Mouse (Mus musculus) intestine, embryonic 14.5 days (tissue): ENCODE results near the gene Cacng6. TPM values are rescaled to one million over a fixed set of nuclear protein-coding genes. Genes with fewer than 3 reads are reported as not detected.
A peak's percentile ranks its signal among the peaks of the same experiment; 100 is the strongest.
"Not testable (repeated sequence)": the region's sequence is repeated elsewhere in the genome, so short reads cannot be mapped to it uniquely, and the experiment has no call there.

ENCODE experiments used
- ATAC-seq: fragments of 200-750 bp; cut with Nextera tagmentation; replicated peaks from 2 replicates; pipeline ENCODE4 v1.8.0; 2017; ENCODE audit warnings: low read depth, moderate number of reproducible peaks, moderate TSS enrichment, moderate library complexity; ENCODE audit not compliant: low FRiP score, low TSS enrichment
- DNase-seq: peaks from one replicate; pipeline ENCODE4 v3.0.0-alpha.2; 2018; ENCODE audit warnings: low spot score
- H3K27ac ChIP-seq: fragments of 300-500 bp; sonication (generic); 2 replicates; pipeline ENCODE4 v1.5.1; 2014; ENCODE audit warnings: low read depth, mild to moderate bottlenecking, control low read depth
- H3K27me3 ChIP-seq: fragments of 300-500 bp; sonication (generic); replicated peaks from 2 replicates; pipeline ENCODE4 v1.6.1; 2014; ENCODE audit warnings: low read length, control low read depth; ENCODE audit not compliant: control insufficient read depth, insufficient read depth
- H3K36me3 ChIP-seq: fragments of 300-500 bp; sonication (generic); 2 replicates; pipeline ENCODE4 v1.6.1; 2014; ENCODE audit warnings: low read length, control low read depth; ENCODE audit not compliant: control insufficient read depth, insufficient read depth
- H3K4me1 ChIP-seq: fragments of 300-500 bp; sonication (generic); replicated peaks from 2 replicates; pipeline ENCODE4 v1.6.1; 2014; ENCODE audit warnings: low read length, control low read depth, mixed read lengths; ENCODE audit not compliant: control insufficient read depth, insufficient read depth
- H3K4me2 ChIP-seq: fragments of 300-500 bp; sonication (generic); 2 replicates; pipeline ENCODE4 v1.6.1; 2014; ENCODE audit warnings: low read length
- H3K4me3 ChIP-seq: fragments of 300-500 bp; sonication (generic); 2 replicates; pipeline ENCODE4 v1.5.1; 2014; ENCODE audit warnings: low read depth, low read length, control low read depth, mixed read lengths
- H3K9ac ChIP-seq: fragments of 300-500 bp; sonication (generic); 2 replicates; pipeline ENCODE4 v1.6.1; 2014; ENCODE audit warnings: mild to moderate bottlenecking, low read length
- H3K9me3 ChIP-seq: fragments of 300-500 bp; sonication (generic); 2 replicates; pipeline ENCODE4 v1.6.1; 2016; ENCODE audit warnings: low read length, control low read depth; ENCODE audit not compliant: control insufficient read depth
- WGBS: fragments of 180-500 bp; shearing (Covaris S2); extraction: QIAGEN DNeasy Blood & Tissue Kit; methylation state at CpG from one replicate; pipeline ENCODE4 v1.1.7; 2014; 5-methylcytosine and 5-hydroxymethylcytosine counted together
- polyA plus RNA-seq: library from polyadenylated mRNA; unstranded; fragments of >200 nt; fragmentation: Nextera tagmentation; extraction: Ambion mirVana; gene quantifications from 2 replicates; pipeline ENCODE4 v1.2.1, GENCODE M21; 2014

The Cacng6 gene
- polyA plus RNA-seq, 1 experiment from 2014 or later = not detected

DNA sequence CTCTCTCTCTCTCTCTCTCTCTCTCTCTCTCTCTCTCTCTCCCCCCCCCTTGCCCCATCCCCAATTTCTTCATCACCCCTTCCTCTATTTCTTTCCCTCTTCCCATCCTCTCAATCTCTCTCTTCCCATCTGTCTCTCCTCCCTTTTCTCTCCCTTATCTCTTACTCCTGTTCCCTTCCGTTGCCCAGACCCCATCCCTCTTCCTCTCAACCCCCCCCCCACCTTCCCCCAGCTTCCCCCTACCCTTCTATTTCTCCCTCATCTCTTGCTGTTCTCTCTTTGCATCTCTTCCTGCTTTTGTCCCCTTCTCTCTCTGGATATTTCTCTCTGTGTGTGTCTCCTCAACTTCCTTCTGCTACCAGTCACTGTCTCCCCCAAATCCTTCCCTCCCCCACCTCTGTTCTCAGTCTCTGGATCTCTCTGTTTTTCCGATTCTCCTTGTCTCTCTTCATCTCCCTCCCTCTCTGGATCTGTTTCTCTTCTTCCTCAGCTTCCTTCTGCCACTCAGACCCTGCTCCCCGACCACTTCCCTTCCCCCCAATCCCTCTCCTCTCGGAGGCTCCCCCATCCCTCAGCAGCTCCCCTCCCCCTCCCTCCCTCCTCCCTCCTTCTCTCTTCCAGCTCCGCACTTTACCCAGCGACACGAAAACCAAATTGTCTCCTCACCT lies 33.4 kb upstream of the Cacng6 start, which contains the start of gene Cacng8:
Cacng8 (plus strand) TSS at position 271 of the 668 bp plus-strand sequence.
- H3K36me3 ChIP-seq = no peaks in the 10 kb centered on the region
- H3K4me2 ChIP-seq = peak within 1 kb of the TSS; percentile 50
- DNase-seq = no peak
- peaks cover 6% of the 10 kb centered on the region; the same call in 1 of the 2 replicates for H3K4me1 ChIP-seq
- H3K4me3 ChIP-seq = peak within 1 kb of the TSS; percentile 21
- WGBS = 0% methylated on average over 7 of the region's 7 CpGs
- no peak within 1 kb of the TSS for H3K27ac ChIP-seq
- H3K9me3 ChIP-seq = no peaks in the 10 kb centered on the region
- ATAC-seq = 0 out of 2 replicates have a peak, but pooled peaks have one; percentile 19
- no peak within 1 kb of the TSS for H3K9ac ChIP-seq
- H3K27me3 ChIP-seq = no peaks in the 10 kb centered on the region

DNA sequence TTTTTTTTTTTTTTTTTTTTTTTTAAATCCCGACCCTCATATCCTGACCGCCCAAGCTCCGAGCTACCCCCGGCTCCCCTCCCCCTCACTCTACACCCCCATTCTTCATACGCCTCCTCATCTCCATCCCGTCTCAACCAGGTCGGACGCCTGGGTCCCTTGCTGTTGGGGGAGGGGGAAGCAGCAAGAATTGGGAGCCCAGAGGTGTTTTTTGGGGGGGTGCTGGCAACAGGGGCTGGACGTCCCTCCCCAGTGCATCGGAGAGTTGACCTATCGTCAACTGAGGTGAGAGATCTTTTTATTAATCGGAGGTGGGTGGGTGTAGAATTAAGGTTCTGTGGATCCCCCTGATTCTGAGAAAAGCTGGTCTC lies 32.9 kb upstream of the Cacng6 start:
- Histone ChIP-seq H3K4me3 (peak overlapping the region; percentile 21), H3K27ac (no peak overlapping the region), H3K9ac (no peak overlapping the region), H3K9me3 (no peaks in the 10 kb centered on the region), H3K4me1 (peaks cover 6% of the 10 kb centered on the region; the same call in 1 of the 2 replicates), H3K36me3 (no peaks in the 10 kb centered on the region), H3K4me2 (peak overlapping the region; percentile 50), H3K27me3 (no peaks in the 10 kb centered on the region)
- WGBS = 6% methylated on average over 12 of the region's 12 CpGs
- DNase-seq (no peak), ATAC-seq (0 out of 2 replicates have a peak, but pooled peaks have one; percentile 40)

DNA sequence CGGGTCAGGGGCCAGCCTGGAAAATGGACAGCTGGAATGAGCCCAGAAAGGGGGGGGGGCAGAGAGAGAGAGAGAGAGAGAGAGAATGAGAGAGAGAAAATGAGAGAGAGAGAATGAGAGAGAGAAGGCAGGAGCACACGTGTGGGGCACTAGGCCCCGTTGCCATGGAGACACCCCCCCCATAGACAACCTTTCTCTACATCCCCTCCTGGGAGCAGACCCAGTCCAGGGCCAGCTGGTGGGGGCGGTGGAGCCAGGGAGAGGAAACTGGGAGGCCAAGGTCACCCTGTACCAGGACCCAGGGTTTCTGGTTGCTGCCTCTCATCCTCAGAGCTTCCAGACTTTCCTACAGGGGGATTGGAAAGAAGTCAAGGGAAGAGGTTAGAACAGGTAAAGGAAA lies 32.2 kb upstream of the Cacng6 start:
- Histone ChIP-seq H3K27me3 (no peaks in the 10 kb centered on the region), H3K4me3 (peak overlapping the region; percentile 21; the same call in 1 of the 2 replicates), H3K9ac (no peak overlapping the region), H3K4me1 (peaks cover 6% of the 10 kb centered on the region; the same call in 1 of the 2 replicates), H3K36me3 (no peaks in the 10 kb centered on the region), H3K4me2 (peak overlapping the region; percentile 50), H3K9me3 (no peaks in the 10 kb centered on the region), H3K27ac (no peak overlapping the region)
- ATAC-seq (no peak), DNase-seq (no peak)
- 18% methylated on average over 4 of the region's 4 CpGs for WGBS

DNA sequence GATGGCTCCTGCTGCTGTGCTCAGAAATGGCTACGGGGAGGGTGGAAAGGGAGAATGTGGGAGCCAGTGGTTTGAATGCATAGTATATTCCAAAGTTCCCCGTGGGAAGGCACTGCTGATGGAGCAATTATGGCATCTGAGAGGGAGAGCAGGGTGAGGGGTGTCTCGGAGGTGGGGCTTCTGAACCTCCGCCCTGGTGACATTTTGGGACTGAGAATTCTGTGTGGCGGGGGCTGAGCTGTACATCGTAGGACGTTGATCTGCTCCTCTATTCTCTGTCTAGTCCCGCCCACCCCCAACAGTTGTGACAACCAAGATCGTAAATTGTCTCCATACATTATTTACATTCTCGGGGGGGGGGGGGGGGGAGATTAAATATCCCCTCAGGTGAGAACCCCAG lies 26.6 kb upstream of the Cacng6 start:
- Histone ChIP-seq H3K9me3 (no peaks in the 10 kb centered on the region), H3K4me1 (no peaks in the 10 kb centered on the region), H3K36me3 (no peaks in the 10 kb centered on the region), H3K27ac (no peak overlapping the region), H3K4me2 (no peak overlapping the region), H3K27me3 (no peaks in the 10 kb centered on the region), H3K4me3 (no peak overlapping the region), H3K9ac (no peak overlapping the region)
- 75% methylated on average over 10 of the region's 10 CpGs for WGBS
- no peak for DNase-seq
- no peak for ATAC-seq

DNA sequence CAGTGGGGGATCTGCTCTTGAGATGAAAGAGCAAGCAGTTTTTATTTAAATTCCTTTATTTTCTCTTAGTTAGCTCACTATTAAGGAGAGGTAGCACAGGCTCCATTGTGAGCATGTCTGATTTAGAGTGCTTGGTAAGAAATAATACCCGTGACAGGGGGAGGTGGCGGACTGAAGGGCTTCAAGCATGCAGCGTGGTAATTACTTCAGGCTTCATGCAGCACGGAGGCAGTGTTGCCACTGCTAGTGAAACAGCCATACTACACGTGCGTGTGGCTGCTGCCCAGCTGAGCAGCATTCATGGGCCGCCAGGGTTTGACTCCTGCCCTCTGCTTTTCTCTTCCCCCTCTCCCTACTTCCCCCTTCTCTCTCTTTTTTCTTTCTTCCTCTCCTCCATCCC lies 26.2 kb upstream of the Cacng6 start:
- ATAC-seq = no peak
- Histone ChIP-seq H3K4me2 (no peak overlapping the region), H3K36me3 (no peaks in the 10 kb centered on the region), H3K27me3 (no peaks in the 10 kb centered on the region), H3K4me1 (no peaks in the 10 kb centered on the region), H3K9me3 (no peaks in the 10 kb centered on the region), H3K4me3 (no peak overlapping the region), H3K9ac (no peak overlapping the region), H3K27ac (no peak overlapping the region)
- no peak for DNase-seq
- WGBS = 45% methylated on average over 7 of the region's 7 CpGs

DNA sequence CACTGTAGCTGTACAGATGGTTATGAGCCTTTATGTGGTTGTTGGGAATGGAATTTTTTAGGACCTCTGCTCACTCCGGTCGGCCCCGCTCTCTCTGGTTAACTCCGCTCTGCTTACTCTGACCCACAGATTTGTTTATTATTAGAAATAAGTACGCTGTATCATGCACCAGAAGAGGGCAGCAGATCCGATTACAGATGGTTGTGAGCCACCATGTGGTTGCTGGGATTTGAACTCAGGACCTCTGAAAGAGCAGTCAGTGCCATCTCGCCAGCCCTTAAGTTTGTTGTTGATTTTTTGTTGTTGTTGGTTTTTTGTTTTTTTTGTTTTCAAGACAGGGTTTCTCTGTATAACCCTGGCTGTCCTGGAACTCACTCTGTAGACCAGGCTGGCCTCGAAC lies 25.6 kb upstream of the Cacng6 start:
- not testable (repeated sequence) for H3K9ac ChIP-seq, H3K9me3 ChIP-seq, DNase-seq, ATAC-seq, H3K4me1 ChIP-seq, H3K4me2 ChIP-seq, H3K4me3 ChIP-seq, H3K36me3 ChIP-seq, H3K27me3 ChIP-seq, H3K27ac ChIP-seq
- 90% methylated on average over 8 of the region's 8 CpGs for WGBS

DNA sequence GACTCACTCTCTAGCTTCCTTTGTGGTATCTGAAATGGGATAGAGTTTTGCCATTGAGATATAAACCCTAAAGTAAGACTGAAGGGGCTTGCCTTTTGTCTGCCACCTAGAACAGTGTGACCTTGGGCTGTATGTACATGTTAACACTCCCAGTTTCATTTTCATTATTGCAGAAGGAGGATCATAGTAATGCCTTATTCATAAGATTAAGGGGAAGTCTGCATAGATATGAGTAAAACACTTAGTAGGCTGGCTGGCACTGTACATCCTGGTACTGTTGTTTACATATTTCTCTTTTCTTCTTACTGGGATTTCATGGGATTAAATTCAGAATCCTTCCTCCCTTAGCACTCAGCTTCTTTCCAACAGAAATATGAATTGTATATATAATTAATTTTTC lies 24.1 kb upstream of the Cacng6 start:
- no peaks in the 10 kb centered on the region for H3K4me1 ChIP-seq
- DNase-seq (no peak), ATAC-seq (no peak)
- no peaks in the 10 kb centered on the region for H3K36me3 ChIP-seq
- H3K4me2 ChIP-seq = no peak overlapping the region
- H3K9me3 ChIP-seq = no peaks in the 10 kb centered on the region
- H3K4me3 ChIP-seq = no peak overlapping the region
- no peaks in the 10 kb centered on the region for H3K27me3 ChIP-seq
- no peak overlapping the region for H3K9ac ChIP-seq
- no peak overlapping the region for H3K27ac ChIP-seq

DNA sequence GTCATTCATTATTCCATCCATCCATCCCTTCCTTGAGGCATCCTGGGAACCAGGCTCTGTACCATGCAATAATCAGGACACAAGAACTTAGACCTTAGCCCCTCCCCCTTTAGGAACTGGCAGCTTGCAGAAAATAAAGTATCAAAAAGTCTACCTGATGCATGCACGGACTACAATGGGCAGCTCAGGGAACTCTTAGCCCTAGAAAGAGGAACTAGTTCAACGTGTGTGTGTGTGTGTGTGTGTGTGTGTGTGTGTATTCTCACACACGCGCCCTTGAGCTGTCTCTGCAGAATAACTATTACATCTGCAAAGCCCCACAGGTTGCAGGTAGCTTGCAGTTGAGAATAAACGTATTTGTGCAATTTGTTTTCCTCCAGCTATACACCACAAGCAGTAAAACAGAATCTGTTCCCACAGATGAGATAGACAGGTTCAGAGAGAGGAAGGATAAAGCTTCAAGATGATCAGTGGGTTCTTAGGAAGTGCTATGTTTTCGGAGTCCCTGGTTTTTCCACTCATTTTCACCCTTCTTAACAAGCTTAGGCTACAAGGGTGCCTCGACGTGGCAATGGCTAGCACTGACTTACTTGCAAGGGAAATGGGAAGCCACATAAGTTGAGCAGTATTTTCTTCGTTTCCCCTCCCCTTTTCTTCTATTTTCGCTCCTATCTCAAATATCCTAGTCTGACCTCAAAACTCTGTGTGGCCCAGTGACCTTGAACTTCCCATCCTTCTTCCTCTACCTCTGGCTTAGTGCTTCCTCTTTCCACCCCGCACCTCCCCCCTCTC lies 14.1 kb upstream of the Cacng6 start:
- Histone ChIP-seq H3K9me3 (no peaks in the 10 kb centered on the region), H3K4me2 (no peak overlapping the region), H3K27ac (no peak overlapping the region), H3K9ac (no peak overlapping the region), H3K27me3 (peaks cover 44% of the 10 kb centered on the region), H3K4me3 (no peak overlapping the region), H3K36me3 (no peaks in the 10 kb centered on the region), H3K4me1 (peaks cover 5% of the 10 kb centered on the region)
- 65% methylated on average over 11 of the region's 11 CpGs for WGBS
- DNase-seq (no peak), ATAC-seq (no peak)
